Mouse (Mus musculus): ENCODE measurements around the gene Dmc1.

The Dmc1 gene

GRCm38 (mm10) chr15:79511553-79512320, 93.2 kb downstream of the Dmc1 start:
- in situ Hi-C loops (cut with MboI, MseI): no loop called here
